Mouse (Mus musculus) ES-E14 (cell line): Measurements from ENCODE around the gene Slc1a3. TPM values are rescaled to one million over a fixed set of nuclear protein-coding genes. Genes with fewer than 3 reads are reported as not detected.

Source experiments
- DNase-seq: peaks from one replicate; pipeline ENCODE4 v3.0.0-alpha.2; 2013; ENCODE audit warnings: low read depth, low spot score
- H3K27ac ChIP-seq: 2 replicates; pipeline ENCODE4 v1.5.1; 2012; ENCODE audit warnings: low read depth, mild to moderate bottlenecking, low read length, moderate library complexity, mixed read lengths; ENCODE audit not compliant: poor library complexity, insufficient read depth, severe bottlenecking
- H3K36me3 ChIP-seq: 2 replicates; pipeline ENCODE4 v1.6.1; 2012; ENCODE audit warnings: mild to moderate bottlenecking, low read length, moderate library complexity, mixed read lengths; ENCODE audit not compliant: control insufficient read depth, poor library complexity, insufficient read depth, severe bottlenecking
- H3K4me1 ChIP-seq, 2 experiments: fragments of 150-350 bp in 1 of 2; sonication (generic) in 1 of 2; 2 replicates each; pipeline ENCODE4 v1.6.1; 2012; ENCODE audit warnings: low read length in 2 of 2, mild to moderate bottlenecking in 1 of 2, mixed read lengths in 1 of 2; ENCODE audit not compliant: control insufficient read depth in 2 of 2, insufficient read depth in 2 of 2, poor library complexity in 1 of 2
- H3K4me3 ChIP-seq, 2 experiments: fragments of 150-350 bp in 1 of 2; sonication (generic) in 1 of 2; 2 replicates each; pipeline ENCODE4 v1.5.1; 2012; ENCODE audit warnings: low read length in 2 of 2, low read depth in 1 of 2, mild to moderate bottlenecking in 1 of 2, mixed read lengths in 1 of 2; ENCODE audit not compliant: insufficient read depth in 1 of 2, poor library complexity in 1 of 2, severe bottlenecking in 1 of 2
- H3K9ac ChIP-seq: 2 replicates; pipeline ENCODE4 v1.6.1; 2012; ENCODE audit warnings: low read depth, mild to moderate bottlenecking, low read length, mixed read lengths; ENCODE audit not compliant: poor library complexity, insufficient read depth, severe bottlenecking
- H3K9me3 ChIP-seq: fragments of 150-350 bp; sonication (generic); 2 replicates; pipeline ENCODE4 v1.6.1; 2012; ENCODE audit warnings: low read depth, mild to moderate bottlenecking, low read length; ENCODE audit not compliant: control insufficient read depth, insufficient read depth
- CHD2 ChIP-seq: IDR thresholded peaks from 2 replicates; pipeline ENCODE4 v1.6.1; 2014; ENCODE audit warnings: mild to moderate bottlenecking, low read depth, low read length, inconsistent platforms
- HCFC1 ChIP-seq: IDR thresholded peaks from 2 replicates; pipeline ENCODE4 v1.6.1; 2012; ENCODE audit warnings: low read length, inconsistent platforms, borderline replicate concordance; ENCODE audit not compliant: insufficient read depth
- MAFK ChIP-seq: IDR thresholded peaks from 2 replicates; pipeline ENCODE4 v1.6.1; 2014; ENCODE audit warnings: mild to moderate bottlenecking, low read depth, low read length, inconsistent platforms; ENCODE audit not compliant: insufficient read depth
- ZC3H11A ChIP-seq: IDR thresholded peaks from 2 replicates; pipeline ENCODE4 v1.6.1; 2012; ENCODE audit warnings: low read depth, mild to moderate bottlenecking, inconsistent platforms, low read length, borderline replicate concordance
- ZNF384 ChIP-seq: IDR thresholded peaks from 2 replicates; pipeline ENCODE4 v1.6.1; 2012; ENCODE audit warnings: low read depth, low read length, inconsistent platforms
- in situ Hi-C, 2 experiments: fragments of 600-800 bp; cut with MboI; formaldehyde crosslinking; loops; one replicate each; pipeline ENCODE4 v1.15.1; 2025; ENCODE audit warnings: low sequenced_read_pairs in 2 of 2, inconsistent platforms in 1 of 2; ENCODE audit not compliant: unreplicated experiment in 2 of 2
- total RNA-seq: library from RNA; depleted of rRNA; stranded (reverse); fragments of 300-350 nt; gene quantifications from 2 replicates; pipeline ENCODE4 v1.2.3, GENCODE M21; 2012

Slc1a3 gene
- total RNA-seq, 1 experiment, result 17.8 TPM

DNA sequence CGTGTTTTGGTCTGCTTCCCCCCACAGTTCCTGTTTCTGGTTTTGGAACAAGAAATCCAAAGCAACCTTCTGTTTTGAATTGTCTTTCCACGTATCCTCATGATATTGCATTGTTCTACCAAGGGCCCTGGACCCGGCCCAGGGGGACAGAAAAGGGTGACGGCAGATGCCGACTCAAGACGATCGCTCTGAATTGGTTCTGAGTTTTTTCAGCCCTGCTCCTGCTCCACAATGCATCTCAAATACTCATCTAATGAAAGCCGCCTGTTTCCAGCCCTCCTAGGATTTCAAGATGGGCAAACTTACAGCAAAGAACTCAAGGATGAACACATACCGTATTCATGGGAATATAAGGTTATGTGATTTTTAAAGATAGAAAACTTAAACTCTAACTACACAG is 55.3 kb downstream of the Slc1a3 start:
- Histone ChIP-seq H3K36me3 (peaks cover 3% of the 10 kb centered on the region), H3K4me1 (no peaks in the 10 kb centered on the region; a peak in 1 of 4 replicates), H3K27ac (no peak overlapping the region), H3K9me3 (no peaks in the 10 kb centered on the region), H3K9ac (no peak overlapping the region), H3K4me3 (no peak overlapping the region)
- TF ChIP-seq CHD2, result no peak
- TF ChIP-seq MAFK, result no peak
- no peak for TF ChIP-seq HCFC1
- TF ChIP-seq ZNF384, result no peak
- TF ChIP-seq ZC3H11A, result no peak
- no peak for DNase-seq
- in situ Hi-C loops, result no loop called here

DNA sequence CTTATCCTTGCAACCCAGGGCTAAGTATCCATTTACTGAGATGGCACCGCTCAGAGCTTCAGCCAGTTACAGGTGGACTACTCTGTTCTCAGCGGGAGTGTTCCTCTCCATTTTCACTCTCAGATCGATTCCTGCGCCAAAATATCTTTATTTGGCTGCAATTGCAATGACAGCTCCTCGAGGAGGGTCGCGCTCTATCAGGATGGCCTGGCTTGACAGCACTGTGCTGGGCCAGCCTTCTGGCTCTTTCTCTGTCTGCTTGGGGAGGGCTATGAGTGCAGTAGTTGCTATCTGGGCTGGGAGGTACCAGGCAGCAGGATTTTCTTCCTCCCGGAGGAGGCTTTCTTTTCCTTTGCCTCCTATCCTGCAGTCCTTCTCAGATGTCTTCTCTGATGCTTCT is 57.9 kb downstream of the Slc1a3 start:
- Histone ChIP-seq H3K4me3 (no peak overlapping the region), H3K9ac (no peak overlapping the region), H3K36me3 (peaks cover 3% of the 10 kb centered on the region), H3K9me3 (no peaks in the 10 kb centered on the region), H3K4me1 (no peaks in the 10 kb centered on the region), H3K27ac (no peak overlapping the region)
- in situ Hi-C loops, result no loop called here
- no peak for DNase-seq
- TF ChIP-seq ZC3H11A (no peak), ZNF384 (no peak), CHD2 (no peak)

DNA sequence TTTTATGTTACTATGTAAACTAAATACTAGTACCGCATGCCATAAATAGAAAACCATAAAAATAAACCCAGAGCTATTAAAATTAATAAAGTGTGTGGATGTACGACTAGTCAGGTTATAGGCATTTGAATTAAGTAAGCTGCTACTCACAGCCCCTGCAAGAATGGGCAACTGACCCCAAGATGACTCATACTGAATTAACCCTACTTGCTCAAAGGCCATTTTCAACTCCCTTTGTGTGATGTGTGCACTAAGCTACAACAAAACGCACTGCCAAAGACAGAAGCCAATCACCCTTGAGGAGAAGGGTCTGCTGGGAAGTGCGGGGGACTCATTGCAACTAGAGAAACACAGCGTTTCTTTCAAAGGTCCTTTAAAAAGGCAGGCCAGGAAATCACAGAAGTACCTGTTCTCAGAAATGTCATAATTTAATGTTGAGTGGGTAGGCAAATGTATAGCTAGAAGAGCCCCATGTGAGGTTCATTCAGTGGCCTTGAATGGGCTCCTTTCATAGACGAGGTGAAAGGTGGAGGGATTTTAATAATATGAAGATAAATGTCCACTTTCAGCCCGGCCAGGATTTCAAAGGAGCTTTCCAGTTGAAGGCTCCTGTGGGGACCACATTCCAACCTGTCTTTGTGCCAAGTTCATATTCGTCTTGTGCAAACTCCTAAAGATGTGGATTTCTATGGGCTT is 66.4 kb downstream of the Slc1a3 start:
- DNase-seq, result no peak

DNA sequence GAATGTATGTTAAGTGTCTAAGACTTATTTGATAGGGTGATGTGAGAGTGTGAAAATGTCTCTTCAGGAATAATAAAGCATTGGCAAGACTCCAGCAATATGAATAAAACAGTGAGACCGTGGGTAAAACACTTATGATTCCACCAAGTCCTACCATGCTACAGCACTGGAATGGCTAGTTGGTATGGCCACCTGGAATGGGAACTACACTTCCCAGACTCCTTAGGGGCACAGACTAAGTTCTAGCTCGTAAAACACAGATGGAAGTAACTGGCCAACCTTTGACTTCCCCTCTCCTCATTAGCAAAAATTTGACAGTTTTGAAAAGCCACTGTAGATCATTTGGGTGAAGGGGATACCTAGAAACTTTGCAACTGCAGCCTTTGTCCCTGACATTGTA is 70.7 kb downstream of the Slc1a3 start:
- H3K36me3 ChIP-seq, result peaks cover 18% of the 10 kb centered on the region
- in situ Hi-C loops, result loop anchor here (10.0 kb wide), 1 partner anchor 235 kb away; no protein-coding TSS in a partner anchor
- no peaks in the 10 kb centered on the region for H3K4me1 ChIP-seq

More for the DNA sequence above, 66.4 kb downstream of the Slc1a3 start:
- H3K27ac ChIP-seq, result no peak overlapping the region
- no peak overlapping the region for H3K4me3 ChIP-seq
- no peak overlapping the region for H3K9ac ChIP-seq
- peaks cover 11% of the 10 kb centered on the region; the same call in 1 of the 2 replicates for H3K36me3 ChIP-seq
- in situ Hi-C loops, result no loop called here
- no peaks in the 10 kb centered on the region for H3K9me3 ChIP-seq
- TF ChIP-seq MAFK, result no peak
- H3K4me1 ChIP-seq, result no peaks in the 10 kb centered on the region

More for the DNA sequence above, 70.7 kb downstream of the Slc1a3 start:
- DNase-seq, result no peak
- Histone ChIP-seq H3K27ac (no peak overlapping the region), H3K9ac (no peak overlapping the region), H3K4me3 (no peak overlapping the region), H3K9me3 (no peaks in the 10 kb centered on the region)
- TF ChIP-seq HCFC1 (no peak), ZNF384 (no peak), MAFK (no peak), CHD2 (no peak), ZC3H11A (no peak)
